Mouse (Mus musculus) cortical plate, adult 2 months (tissue): Measurements from ENCODE around the gene Adprm.

Source experiments
- CTCF ChIP-seq: fragments of 200-500 bp; IDR thresholded peaks from 2 replicates; pipeline ENCODE4 v1.5.1; 2011; ENCODE audit warnings: mild to moderate bottlenecking, control low read depth, low read length; ENCODE audit not compliant: insufficient read depth; ENCODE audit errors: extremely low read depth
- POLR2A ChIP-seq: fragments of 200-500 bp; IDR thresholded peaks from 2 replicates; pipeline ENCODE4 v1.6.1; 2011; ENCODE audit warnings: mild to moderate bottlenecking, low read length, control low read depth; ENCODE audit not compliant: insufficient read depth; ENCODE audit errors: extremely low read depth

DNA sequence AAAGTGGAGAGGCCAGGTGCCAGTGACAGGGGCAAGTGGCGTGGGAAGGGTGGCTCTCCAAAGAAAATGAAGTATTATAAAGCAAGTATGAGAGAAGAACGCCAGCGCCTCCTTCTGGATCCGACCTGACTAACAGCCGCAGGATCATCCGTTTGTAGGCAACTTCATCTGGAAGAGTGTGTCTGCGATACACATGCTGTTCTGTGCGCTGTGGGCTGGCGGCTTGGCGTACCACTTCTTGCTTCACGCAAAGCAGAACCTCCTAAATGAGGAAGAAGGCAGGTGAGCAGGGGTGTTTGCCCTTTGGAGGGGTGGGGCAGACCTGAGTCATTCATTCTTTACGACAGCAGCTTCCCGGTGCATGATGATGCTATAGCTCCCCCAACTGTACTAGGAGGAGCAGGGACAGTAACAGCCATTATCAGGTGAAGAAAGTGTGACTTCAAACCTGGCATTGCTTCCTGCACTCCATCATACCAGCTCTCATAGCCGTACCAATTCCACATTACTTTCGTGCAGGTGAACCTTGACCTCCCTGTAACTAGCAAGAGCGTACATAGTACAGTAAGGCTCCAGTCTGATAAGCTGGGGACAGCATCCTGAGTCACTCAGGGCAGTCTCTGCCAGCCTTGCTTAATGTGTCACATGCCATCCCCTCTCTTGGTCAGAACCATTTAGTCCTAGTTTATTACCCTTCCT is 21.3 kb downstream of the Adprm start:
- no peak for TF ChIP-seq POLR2A
- TF ChIP-seq CTCF: no peak
